Mouse (Mus musculus) monocyte, adult 5-6 weeks (primary cell): ENCODE data around the gene Clnk. TPM values are rescaled to one million over a fixed set of nuclear protein-coding genes. Genes with fewer than 3 reads are reported as not detected.

Source experiments
- ATAC-seq: fragments of 153-309, 156-312 bp; replicated peaks from 2 replicates; pipeline ENCODE4 v1.8.0; 2017; ENCODE audit warnings: mild to moderate bottlenecking; ENCODE audit not compliant: low TSS enrichment, insufficient number of reproducible peaks, severe bottlenecking, poor library complexity, low FRiP score
- total RNA-seq: library from RNA; stranded (forward); fragments of 200-1000, 200-491, 200-594 nt; gene quantifications from 3 replicates; pipeline ENCODE4 v1.2.3, GENCODE M21; 2017

Gene Clnk
- total RNA-seq, 1 experiment from 2014 or later = 9.5 TPM

DNA sequence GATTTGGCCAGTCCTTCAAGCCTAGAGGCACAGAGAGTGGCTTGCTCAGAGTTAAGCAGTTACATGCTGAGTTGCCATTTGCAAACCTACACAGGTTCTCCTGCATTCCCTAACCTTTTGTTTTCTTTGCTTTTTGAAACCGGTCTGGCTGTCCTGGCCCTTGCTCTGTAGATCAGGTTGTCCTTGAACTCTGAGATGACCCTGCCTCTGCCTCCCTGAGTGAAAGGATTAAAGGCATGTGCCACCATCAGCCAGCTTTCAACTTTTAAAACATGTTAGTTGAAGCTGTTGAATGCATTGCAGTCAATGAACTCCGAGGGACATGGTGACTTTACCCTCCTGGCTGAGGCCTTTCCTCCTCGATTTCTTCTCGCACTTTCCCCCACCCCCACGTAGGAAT is 217.8 kb downstream of the Clnk start:
- ATAC-seq = no peak

Other genes starting within 250 kb of the Clnk start
- gene Zfp518b, start 192.0 kb downstream of the Clnk start, total RNA-seq = 1.0 to 4.7 TPM (median 2.3 TPM) in 3 replicates